Mouse (Mus musculus) lung, embryonic 15.5 days (tissue): Measurements from ENCODE around the gene BC049352. TPM values are rescaled to one million over a fixed set of nuclear protein-coding genes. Genes with fewer than 3 reads are reported as not detected.

ENCODE experiments used
- ATAC-seq: fragments of 200-750 bp; cut with Nextera tagmentation; 2 replicates; pipeline ENCODE4 v1.8.0; 2017; ENCODE audit warnings: moderate number of reproducible peaks, borderline replicate concordance; ENCODE audit not compliant: low FRiP score, low TSS enrichment; ENCODE audit errors: extremely low read depth
- H3K27ac ChIP-seq: fragments of 300-500 bp; sonication (generic); 2 replicates; pipeline ENCODE4 v1.5.1; 2015; ENCODE audit warnings: moderate library complexity, mild to moderate bottlenecking, inconsistent platforms
- H3K27me3 ChIP-seq: fragments of 300-500 bp; sonication (generic); 2 replicates; pipeline ENCODE4 v1.6.1; 2015; ENCODE audit warnings: inconsistent platforms
- H3K36me3 ChIP-seq: fragments of 300-500 bp; sonication (generic); 2 replicates; pipeline ENCODE4 v1.6.1; 2015; ENCODE audit warnings: inconsistent platforms
- H3K4me1 ChIP-seq: fragments of 300-500 bp; sonication (generic); 2 replicates; pipeline ENCODE4 v1.6.1; 2015; ENCODE audit warnings: inconsistent platforms
- H3K4me2 ChIP-seq: fragments of 300-500 bp; sonication (generic); 2 replicates; pipeline ENCODE4 v1.6.1; 2015; ENCODE audit warnings: inconsistent platforms, mild to moderate bottlenecking, moderate library complexity
- H3K4me3 ChIP-seq: fragments of 300-500 bp; sonication (generic); 2 replicates; pipeline ENCODE4 v1.5.1; 2015; ENCODE audit warnings: mild to moderate bottlenecking, inconsistent platforms
- H3K9ac ChIP-seq: fragments of 300-500 bp; sonication (generic); 2 replicates; pipeline ENCODE4 v1.6.1; 2015; ENCODE audit warnings: inconsistent platforms
- H3K9me3 ChIP-seq: fragments of 300-500 bp; sonication (generic); 2 replicates; pipeline ENCODE4 v1.6.1; 2016; ENCODE audit warnings: inconsistent platforms
- WGBS: fragments of 180-500 bp; shearing (Covaris S2); methylation state at CpG from one replicate; pipeline ENCODE4 v1.1.7; 2015; 5-methylcytosine and 5-hydroxymethylcytosine counted together
- polyA plus RNA-seq: library from polyadenylated mRNA; unstranded; fragments of >200 nt; fragmentation: Nextera tagmentation; extraction: Ambion mirVana; gene quantifications from 2 replicates; pipeline ENCODE4 v1.2.1, GENCODE M21; 2015

BC049352 gene
- polyA plus RNA-seq, 1 experiment from 2014 or later, result not detected

- H3K9ac ChIP-seq, result no peak overlapping the region
- 71% methylated on average over 8 of the region's 8 CpGs for WGBS
- no peaks in the 10 kb centered on the region for H3K4me1 ChIP-seq
- ATAC-seq, result no peak
- H3K9me3 ChIP-seq, result no peaks in the 10 kb centered on the region
- no peaks in the 10 kb centered on the region for H3K27me3 ChIP-seq
- H3K27ac ChIP-seq, result no peak overlapping the region
- H3K36me3 ChIP-seq, result no peaks in the 10 kb centered on the region
- no peak overlapping the region for H3K4me2 ChIP-seq
- no peak overlapping the region for H3K4me3 ChIP-seq
Measured at GRCm38 (mm10) chr9:45196125-45196830, 14.5 kb downstream of the BC049352 start.

GRCm38 (mm10) chr9:45197549-45197948 is 15.7 kb downstream of the BC049352 start:
- WGBS, result 76% methylated on average over 5 of the region's 5 CpGs
- H3K27ac ChIP-seq, result no peak overlapping the region
- H3K9ac ChIP-seq, result no peak overlapping the region
- no peak overlapping the region for H3K4me3 ChIP-seq
- H3K4me1 ChIP-seq, result no peaks in the 10 kb centered on the region
- H3K36me3 ChIP-seq, result no peaks in the 10 kb centered on the region
- no peaks in the 10 kb centered on the region for H3K27me3 ChIP-seq
- H3K9me3 ChIP-seq, result no peaks in the 10 kb centered on the region
- ATAC-seq, result no peak
- no peak overlapping the region for H3K4me2 ChIP-seq

- H3K27ac ChIP-seq, result no peak overlapping the region
- H3K4me1 ChIP-seq, result no peaks in the 10 kb centered on the region
- no peak overlapping the region for H3K4me2 ChIP-seq
- 62% methylated on average over 5 of the region's 5 CpGs for WGBS
- no peaks in the 10 kb centered on the region for H3K27me3 ChIP-seq
- no peak overlapping the region for H3K4me3 ChIP-seq
- H3K9ac ChIP-seq, result no peak overlapping the region
- no peaks in the 10 kb centered on the region for H3K9me3 ChIP-seq
- no peaks in the 10 kb centered on the region for H3K36me3 ChIP-seq
- ATAC-seq, result no peak
Measured at GRCm38 (mm10) chr9:45201319-45201947, 19.6 kb downstream of the BC049352 start.

DNA sequence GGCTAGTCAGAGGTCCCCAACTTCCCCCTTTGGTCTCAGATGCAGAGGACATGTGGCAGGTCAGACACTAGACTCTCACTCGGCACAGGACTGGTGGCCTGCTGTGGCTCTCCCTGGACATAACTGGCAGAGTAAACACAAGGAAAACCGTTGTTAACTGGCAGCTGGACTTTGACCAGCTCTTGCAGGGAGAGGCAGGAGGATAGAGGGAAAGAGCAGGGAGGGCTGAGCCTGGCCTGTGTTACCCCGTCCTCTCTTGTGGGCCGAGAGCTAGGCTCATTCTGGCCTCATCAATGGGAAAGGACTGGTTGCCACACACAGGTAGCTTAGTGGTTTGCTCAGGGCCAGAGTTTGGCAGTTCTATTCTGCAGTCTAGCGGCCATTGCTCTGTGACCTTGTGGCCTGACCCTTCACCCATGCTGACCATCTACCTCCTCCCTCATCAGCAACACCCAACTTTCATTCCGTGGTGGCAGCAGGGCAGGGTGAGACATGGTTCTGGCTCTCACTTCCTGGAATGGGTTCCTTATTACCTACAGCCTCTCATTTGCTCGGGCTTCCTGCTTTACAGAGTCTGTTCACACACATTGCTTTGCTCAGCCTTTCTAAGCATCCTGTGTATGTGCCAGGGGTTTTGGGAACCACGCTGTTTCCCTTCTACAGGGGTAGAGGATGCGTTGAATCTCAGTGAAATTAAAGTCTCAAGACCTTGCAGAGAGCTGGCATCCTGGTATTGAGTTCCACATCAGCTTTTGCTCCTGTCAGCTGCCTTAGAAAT is 20.4 kb downstream of the BC049352 start:
- Histone ChIP-seq H3K9ac (no peak overlapping the region), H3K36me3 (no peaks in the 10 kb centered on the region), H3K9me3 (no peaks in the 10 kb centered on the region), H3K4me1 (no peaks in the 10 kb centered on the region), H3K4me2 (no peak overlapping the region), H3K4me3 (no peak overlapping the region), H3K27ac (no peak overlapping the region), H3K27me3 (no peaks in the 10 kb centered on the region)
- no peak for ATAC-seq
- 54% methylated on average over 9 of the region's 9 CpGs for WGBS

GRCm38 (mm10) chr9:45203797-45204410 is 22.1 kb downstream of the BC049352 start, which contains the start of gene Tmprss4:
Gene Tmprss4 (minus strand): TSS chr9:45204092.
- 48% methylated on average over 8 of the region's 8 CpGs for WGBS
- H3K27me3 ChIP-seq, result no peaks in the 10 kb centered on the region
- H3K36me3 ChIP-seq, result no peaks in the 10 kb centered on the region
- H3K9me3 ChIP-seq, result no peaks in the 10 kb centered on the region
- peak; percentile 46 for ATAC-seq
- H3K4me2 ChIP-seq, result no peak within 1 kb of the TSS
- H3K4me1 ChIP-seq, result no peaks in the 10 kb centered on the region
- no peak within 1 kb of the TSS for H3K4me3 ChIP-seq
- no peak within 1 kb of the TSS for H3K27ac ChIP-seq
- no peak within 1 kb of the TSS for H3K9ac ChIP-seq

DNA sequence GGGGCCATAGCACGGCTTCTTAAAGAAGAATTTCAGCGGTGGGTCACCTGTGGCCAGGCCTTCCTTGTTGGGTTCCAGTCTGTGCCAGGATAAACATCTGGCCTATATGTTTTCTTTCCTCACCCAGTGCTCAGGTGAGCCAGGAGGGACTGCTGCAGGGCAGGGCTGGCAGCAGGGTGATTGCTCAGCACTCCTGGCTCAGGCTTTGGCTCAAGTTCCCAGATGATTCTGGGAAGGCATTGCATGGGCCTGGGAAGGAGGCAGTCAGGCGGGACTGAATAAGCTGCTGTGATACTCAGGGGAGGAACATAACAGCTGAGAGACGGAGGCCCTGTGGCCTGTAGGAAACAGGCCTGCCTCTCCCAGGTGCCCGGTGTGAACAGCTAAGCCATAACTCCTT is 23.3 kb downstream of the BC049352 start:
- no peak overlapping the region for H3K4me2 ChIP-seq
- no peaks in the 10 kb centered on the region for H3K36me3 ChIP-seq
- H3K27ac ChIP-seq, result no peak overlapping the region
- no peak for ATAC-seq
- no peak overlapping the region for H3K9ac ChIP-seq
- H3K4me3 ChIP-seq, result no peak overlapping the region
- H3K4me1 ChIP-seq, result no peaks in the 10 kb centered on the region
- no peaks in the 10 kb centered on the region for H3K9me3 ChIP-seq
- WGBS, result 82% methylated on average over 5 of the region's 5 CpGs
- H3K27me3 ChIP-seq, result no peaks in the 10 kb centered on the region

DNA sequence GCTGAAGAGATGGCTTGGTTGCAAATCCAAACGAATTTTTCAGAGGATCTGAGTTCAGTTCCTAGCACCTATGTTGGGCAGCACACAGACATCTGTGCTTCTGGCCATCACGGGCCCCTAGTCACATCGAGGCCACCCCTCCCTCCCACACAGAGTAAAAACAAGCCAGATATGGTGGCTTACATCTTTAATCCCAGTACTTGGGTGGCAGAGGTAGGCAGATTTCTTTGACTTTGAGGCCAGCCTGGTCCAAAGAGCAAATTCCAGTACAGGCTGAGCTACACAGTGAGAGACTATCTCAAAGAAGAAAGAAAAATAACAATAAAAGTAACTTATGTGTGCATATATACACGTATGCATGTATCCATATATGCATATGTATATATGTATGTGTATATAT is 24.3 kb downstream of the BC049352 start:
- no peak overlapping the region for H3K4me3 ChIP-seq
- H3K4me2 ChIP-seq, result no peak overlapping the region
- no peaks in the 10 kb centered on the region for H3K9me3 ChIP-seq
- H3K4me1 ChIP-seq, result no peaks in the 10 kb centered on the region
- no peaks in the 10 kb centered on the region for H3K36me3 ChIP-seq
- no peak for ATAC-seq
- WGBS, result 66% methylated on average over 4 of the region's 4 CpGs
- H3K27me3 ChIP-seq, result no peaks in the 10 kb centered on the region
- H3K27ac ChIP-seq, result no peak overlapping the region
- H3K9ac ChIP-seq, result no peak overlapping the region

DNA sequence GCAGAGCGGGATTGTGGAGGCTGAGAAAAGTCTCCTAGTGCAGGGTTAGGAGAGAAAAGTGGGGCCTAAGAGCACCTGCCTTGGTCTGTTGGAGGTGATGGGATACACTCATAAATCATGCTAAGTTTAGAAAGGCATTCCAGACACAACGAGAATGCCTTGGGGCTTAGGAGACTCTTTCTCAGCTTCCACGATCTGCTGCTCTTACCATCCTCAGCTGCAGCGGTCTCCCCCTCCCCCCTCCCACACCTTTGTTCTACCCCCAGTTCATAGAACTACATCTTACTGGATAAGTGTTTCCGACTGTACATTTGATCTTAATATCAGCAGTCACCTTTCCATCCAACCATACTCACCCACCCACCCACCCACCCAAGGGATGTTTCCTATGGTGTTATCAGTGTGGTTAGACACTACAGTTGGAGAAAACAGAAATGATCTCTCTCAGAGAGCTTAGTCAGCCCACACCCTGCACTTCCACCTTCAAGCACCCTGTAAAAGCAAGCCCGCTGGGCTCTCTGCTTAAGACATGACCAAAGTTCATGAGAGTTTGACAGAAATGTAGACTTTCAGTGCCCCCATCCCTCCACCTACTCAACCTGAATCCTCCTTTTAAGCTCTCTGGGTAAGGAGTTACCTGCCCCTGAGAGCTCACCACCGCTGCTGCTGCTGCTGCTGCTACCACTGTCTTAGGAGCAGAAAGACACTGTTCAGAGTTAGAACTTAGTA is 25.4 kb downstream of the BC049352 start:
- WGBS, result 71% methylated on average over 7 of the region's 7 CpGs
- Histone ChIP-seq H3K36me3 (no peaks in the 10 kb centered on the region), H3K4me1 (no peaks in the 10 kb centered on the region), H3K9me3 (no peaks in the 10 kb centered on the region), H3K9ac (no peak overlapping the region), H3K27ac (no peak overlapping the region), H3K27me3 (no peaks in the 10 kb centered on the region), H3K4me2 (no peak overlapping the region), H3K4me3 (no peak overlapping the region)
- ATAC-seq, result no peak

DNA sequence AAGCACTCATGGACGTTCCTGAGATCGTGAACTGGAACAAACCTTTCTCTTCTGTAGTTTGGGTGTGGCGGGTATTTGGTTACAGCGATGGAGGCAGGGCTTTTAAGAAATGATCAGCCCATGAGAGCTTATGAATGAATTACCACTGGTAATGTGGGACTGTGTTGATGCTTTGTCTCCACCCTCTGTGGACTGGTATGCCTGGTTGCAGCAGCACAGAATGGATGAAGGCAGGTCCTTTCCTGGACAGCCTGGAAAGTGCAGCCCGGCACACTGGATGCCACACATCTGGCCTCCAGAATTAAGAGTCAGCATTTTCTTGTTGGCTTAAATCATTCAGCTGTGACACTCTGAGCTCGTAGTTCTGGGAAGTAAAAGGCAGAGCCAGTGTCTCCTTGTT is 30.2 kb downstream of the BC049352 start:
- no peak overlapping the region for H3K4me3 ChIP-seq
- H3K9ac ChIP-seq, result no peak overlapping the region
- 65% methylated on average over 6 of the region's 6 CpGs for WGBS
- no peaks in the 10 kb centered on the region for H3K4me1 ChIP-seq
- no peaks in the 10 kb centered on the region for H3K36me3 ChIP-seq
- H3K27me3 ChIP-seq, result no peaks in the 10 kb centered on the region
- no peaks in the 10 kb centered on the region for H3K9me3 ChIP-seq
- no peak overlapping the region for H3K4me2 ChIP-seq
- H3K27ac ChIP-seq, result no peak overlapping the region
- no peak for ATAC-seq

DNA sequence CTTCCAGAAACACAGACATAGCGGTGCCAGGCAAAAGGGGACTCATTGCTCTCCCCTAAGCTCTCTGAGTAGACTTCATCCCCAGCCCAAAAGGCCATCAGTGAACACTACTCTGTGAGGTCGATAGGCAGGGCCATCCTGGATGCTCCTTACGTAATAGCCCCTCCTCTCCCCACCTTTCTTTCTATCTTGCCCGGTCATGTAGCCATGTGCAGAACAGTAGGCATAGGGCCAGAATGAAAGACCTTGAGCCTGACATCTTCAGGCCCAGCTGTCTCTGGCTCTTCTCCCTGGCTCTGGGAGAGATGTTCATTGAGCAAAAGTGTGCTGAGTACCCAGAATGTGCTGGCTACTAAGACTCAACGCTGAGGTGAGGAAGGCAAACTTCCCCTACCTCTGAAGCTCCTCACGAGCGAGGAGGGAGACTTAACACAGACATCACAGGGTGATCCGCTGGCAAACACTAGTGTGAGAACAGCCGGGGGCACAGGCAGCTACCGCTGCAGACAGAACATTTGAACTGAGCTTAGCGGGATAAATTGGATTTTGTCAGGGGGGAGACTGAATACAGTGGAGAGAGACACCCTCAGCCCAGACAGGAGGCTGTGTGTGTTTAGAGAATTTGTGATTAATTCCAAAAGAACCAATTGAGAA is 33.8 kb downstream of the BC049352 start:
- 37% methylated on average over 11 of the region's 11 CpGs for WGBS
- no peak overlapping the region for H3K9ac ChIP-seq
- no peak overlapping the region for H3K4me3 ChIP-seq
- H3K36me3 ChIP-seq, result no peaks in the 10 kb centered on the region
- ATAC-seq, result no peak
- no peaks in the 10 kb centered on the region for H3K9me3 ChIP-seq
- no peaks in the 10 kb centered on the region for H3K27me3 ChIP-seq
- no peak overlapping the region for H3K4me2 ChIP-seq
- no peak overlapping the region for H3K27ac ChIP-seq
- no peaks in the 10 kb centered on the region for H3K4me1 ChIP-seq

DNA sequence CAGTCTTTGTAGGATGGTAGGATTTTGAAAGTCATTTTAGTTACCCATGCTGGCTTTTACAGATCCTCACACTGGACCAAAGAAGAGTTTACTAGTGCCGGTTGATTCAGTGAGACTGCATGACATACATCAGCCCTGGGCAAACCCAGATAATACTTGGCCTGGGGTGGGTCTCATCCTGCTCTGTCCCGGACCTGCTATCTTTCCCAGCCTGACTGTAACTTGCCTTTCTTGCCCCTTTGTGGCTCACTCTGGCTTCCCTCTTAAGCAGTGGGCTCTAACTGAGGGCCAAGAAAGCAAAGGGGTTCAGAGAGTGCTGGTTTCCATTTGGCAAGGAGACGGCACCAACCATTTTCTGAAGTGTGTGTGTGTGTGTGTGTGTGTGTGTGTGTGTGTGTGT is 37.8 kb downstream of the BC049352 start:
- Histone ChIP-seq H3K9me3 (no peaks in the 10 kb centered on the region), H3K4me1 (no peaks in the 10 kb centered on the region), H3K4me2 (no peak overlapping the region), H3K4me3 (no peak overlapping the region), H3K36me3 (no peaks in the 10 kb centered on the region), H3K27me3 (no peaks in the 10 kb centered on the region), H3K27ac (no peak overlapping the region), H3K9ac (no peak overlapping the region)
- ATAC-seq, result no peak
- WGBS, result 75% methylated on average over 3 of the region's 3 CpGs
